Mouse (Mus musculus): ENCODE measurements around the gene AC124108.1. TPM values are rescaled to one million over a fixed set of nuclear protein-coding genes. Genes with fewer than 3 reads are reported as not detected.
A peak's percentile ranks its signal among the peaks of the same experiment; 100 is the strongest.
"Not testable (repeated sequence)": the region's sequence is repeated elsewhere in the genome, so short reads cannot be mapped to it uniquely, and the experiment has no call there.

AC124108.1 gene
- polyA plus RNA-seq, 1 experiment from 2014 or later: 1.1 TPM

DNA sequence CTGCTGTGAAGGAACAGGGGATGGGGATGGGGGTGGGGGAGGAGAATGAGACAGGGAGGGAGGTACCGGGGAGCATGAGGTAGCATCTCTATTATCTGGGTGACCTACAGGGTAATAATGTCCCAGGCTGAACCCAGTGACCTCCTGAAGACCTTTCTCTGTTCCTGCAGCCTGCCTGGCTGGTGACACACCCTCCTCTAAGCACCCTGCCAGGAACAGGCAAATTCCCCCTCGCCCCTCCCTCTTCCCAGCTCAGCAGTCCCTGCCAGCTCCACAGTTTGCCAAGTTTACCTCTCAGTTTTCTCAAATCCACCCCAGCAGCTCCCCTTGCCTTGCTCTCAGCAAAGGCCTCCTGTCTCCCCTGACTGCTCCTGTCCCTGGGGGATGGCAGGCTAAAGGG is 32.5 kb upstream of the AC124108.1 start:
- no peak overlapping the region for H3K4me2 ChIP-seq (ENCODE audit: low read depth, severe bottlenecking)
- peaks cover 7% of the 10 kb centered on the region; the same call in 1 of the 2 replicates for H3K27me3 ChIP-seq (ENCODE audit: control insufficient read depth, insufficient read depth, low read length)
- H3K4me1 ChIP-seq (ENCODE audit: control insufficient read depth, insufficient read depth, low read length): peaks cover 10% of the 10 kb centered on the region
- no peaks in the 10 kb centered on the region for H3K9me3 ChIP-seq (ENCODE audit: control insufficient read depth, low read length)
- no peak overlapping the region for H3K9ac ChIP-seq (ENCODE audit: low read length)
- H3K36me3 ChIP-seq (ENCODE audit: control insufficient read depth, insufficient read depth, low read length): no peaks in the 10 kb centered on the region
- 8% methylated on average over 2 of the region's 2 CpGs for WGBS
- no peak for DNase-seq (ENCODE audit: low spot score)
- H3K27ac ChIP-seq (replicated peaks; ENCODE audit: low read depth, low read length): no peak overlapping the region
- H3K4me3 ChIP-seq (ENCODE audit: low read depth, low read length): no peak overlapping the region
- ATAC-seq (ENCODE audit: insufficient number of reproducible peaks, low FRiP score, low TSS enrichment, low read depth): no peak

DNA sequence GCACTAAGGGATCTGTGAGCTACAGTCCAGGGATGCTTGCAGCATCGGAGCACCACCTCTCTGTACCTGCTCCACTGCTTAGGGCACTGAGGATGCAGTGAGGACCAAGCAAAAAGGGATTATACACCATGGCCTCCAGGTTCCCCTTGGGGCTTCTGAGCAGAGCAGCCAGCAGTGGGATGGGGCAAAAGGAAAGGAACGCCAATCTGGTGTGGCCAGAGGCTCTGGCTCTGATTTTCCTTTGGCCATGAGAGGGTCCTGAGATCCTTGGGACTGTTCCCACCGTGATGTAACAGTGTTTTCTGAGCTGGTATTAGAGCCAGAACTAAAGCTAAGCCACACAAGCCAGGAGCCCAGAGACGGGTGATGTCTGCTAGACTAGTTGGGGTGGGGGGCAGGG is 31.6 kb upstream of the AC124108.1 start:
- H3K36me3 ChIP-seq (ENCODE audit: control insufficient read depth, insufficient read depth, low read length): no peaks in the 10 kb centered on the region
- no peak overlapping the region for H3K9ac ChIP-seq (ENCODE audit: low read length)
- peaks cover 10% of the 10 kb centered on the region for H3K4me1 ChIP-seq (ENCODE audit: control insufficient read depth, insufficient read depth, low read length)
- H3K9me3 ChIP-seq (ENCODE audit: control insufficient read depth, low read length): no peaks in the 10 kb centered on the region
- ATAC-seq (ENCODE audit: insufficient number of reproducible peaks, low FRiP score, low TSS enrichment, low read depth) (no peak), DNase-seq (ENCODE audit: low spot score) (no peak)
- peaks cover 7% of the 10 kb centered on the region; the same call in 1 of the 2 replicates for H3K27me3 ChIP-seq (ENCODE audit: control insufficient read depth, insufficient read depth, low read length)
- H3K4me2 ChIP-seq (ENCODE audit: low read depth, severe bottlenecking): no peak overlapping the region
- H3K27ac ChIP-seq (replicated peaks; ENCODE audit: low read depth, low read length): no peak overlapping the region
- H3K4me3 ChIP-seq (ENCODE audit: low read depth, low read length): no peak overlapping the region
- 68% methylated on average over 4 of the region's 4 CpGs for WGBS

- no peak overlapping the region for H3K4me2 ChIP-seq (ENCODE audit: low read depth, severe bottlenecking)
- no peak overlapping the region for H3K27ac ChIP-seq (replicated peaks; ENCODE audit: low read depth, low read length)
- H3K27me3 ChIP-seq (ENCODE audit: control insufficient read depth, insufficient read depth, low read length): peaks cover 7% of the 10 kb centered on the region; the same call in 1 of the 2 replicates
- H3K36me3 ChIP-seq (ENCODE audit: control insufficient read depth, insufficient read depth, low read length): no peaks in the 10 kb centered on the region
- no peak for ATAC-seq (ENCODE audit: insufficient number of reproducible peaks, low FRiP score, low TSS enrichment, low read depth)
- 53% methylated on average over 7 of the region's 7 CpGs for WGBS
- no peak for DNase-seq (ENCODE audit: low spot score)
- no peak overlapping the region for H3K4me3 ChIP-seq (ENCODE audit: low read depth, low read length)
- no peak overlapping the region for H3K9ac ChIP-seq (ENCODE audit: low read length)
- H3K4me1 ChIP-seq (ENCODE audit: control insufficient read depth, insufficient read depth, low read length): peaks cover 10% of the 10 kb centered on the region
- H3K9me3 ChIP-seq (ENCODE audit: control insufficient read depth, low read length): peaks cover 2% of the 10 kb centered on the region; the same call in 1 of the 2 replicates
Measured at GRCm38 (mm10) chr1:132161211-132161880, 29.9 kb upstream of the AC124108.1 start.

DNA sequence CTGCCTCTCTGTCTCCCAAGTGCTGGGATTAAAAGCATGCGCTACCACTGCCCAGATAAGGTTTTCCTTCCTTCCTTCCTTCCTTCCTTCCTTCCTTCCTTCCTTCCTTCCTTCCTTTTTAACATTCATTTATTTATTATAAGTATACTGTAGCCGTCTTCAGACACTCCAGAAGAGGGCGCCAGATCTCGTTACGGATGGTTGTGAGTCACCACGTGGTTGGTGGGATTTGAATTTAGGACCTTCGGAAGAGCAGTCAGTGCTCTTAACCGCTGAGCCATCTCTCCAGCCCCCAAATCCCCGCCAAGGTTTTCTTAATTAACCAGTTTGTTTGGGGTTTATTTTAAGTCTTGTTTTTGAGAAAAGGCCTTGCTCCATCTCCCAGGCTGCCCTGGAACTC is 28.6 kb upstream of the AC124108.1 start:
- not testable (repeated sequence) for DNase-seq (ENCODE audit: low spot score); H3K36me3 ChIP-seq (ENCODE audit: control insufficient read depth, insufficient read depth, low read length); H3K27ac ChIP-seq (replicated peaks; ENCODE audit: low read depth, low read length); H3K4me1 ChIP-seq (ENCODE audit: control insufficient read depth, insufficient read depth, low read length); H3K9ac ChIP-seq (ENCODE audit: low read length); H3K4me3 ChIP-seq (ENCODE audit: low read depth, low read length); ATAC-seq (ENCODE audit: insufficient number of reproducible peaks, low FRiP score, low TSS enrichment, low read depth); H3K27me3 ChIP-seq (ENCODE audit: control insufficient read depth, insufficient read depth, low read length); H3K9me3 ChIP-seq (ENCODE audit: control insufficient read depth, low read length); H3K4me2 ChIP-seq (ENCODE audit: low read depth, severe bottlenecking)
- WGBS: 60% methylated on average over 9 of the region's 9 CpGs

DNA sequence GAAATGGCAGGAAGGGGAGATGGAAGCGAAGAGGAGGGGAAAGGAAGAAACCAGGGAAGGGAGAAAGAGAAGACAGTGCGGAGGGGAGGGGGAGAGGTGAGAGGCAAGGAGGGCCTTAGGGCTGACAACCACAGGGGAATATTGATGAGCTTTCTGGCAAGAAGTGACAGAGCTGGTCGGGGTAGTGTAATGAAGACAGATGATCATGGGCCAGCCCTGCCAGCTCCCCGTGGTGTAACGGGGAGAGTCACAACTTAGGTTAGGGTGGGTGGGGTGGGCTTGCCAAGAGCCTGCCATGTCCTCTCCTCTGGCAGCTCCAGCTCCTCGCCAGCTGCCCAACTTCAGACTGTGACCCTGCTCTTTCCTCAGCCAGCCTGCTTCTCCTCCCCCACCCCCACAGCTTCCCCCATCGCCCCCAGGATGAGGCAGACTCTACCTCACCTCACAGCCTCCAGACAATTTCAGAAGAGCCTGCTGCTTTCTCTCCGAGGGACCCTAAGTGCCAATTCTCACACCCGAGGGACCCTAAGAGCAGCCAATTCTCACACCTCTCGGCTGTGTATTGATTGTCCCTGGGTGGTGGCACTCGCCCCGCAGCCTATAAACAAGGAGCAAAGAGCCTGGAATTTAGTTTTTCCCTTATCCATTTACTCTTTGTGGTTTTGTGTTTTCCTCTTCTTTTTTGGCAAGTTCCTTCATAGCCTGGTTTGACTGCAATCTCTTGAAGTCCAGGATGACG is 26.3 kb upstream of the AC124108.1 start:
- no peak for DNase-seq (ENCODE audit: low spot score)
- Histone ChIP-seq H3K4me1 (ENCODE audit: control insufficient read depth, insufficient read depth, low read length) (no peaks in the 10 kb centered on the region), H3K36me3 (ENCODE audit: control insufficient read depth, insufficient read depth, low read length) (no peaks in the 10 kb centered on the region), H3K9me3 (ENCODE audit: control insufficient read depth, low read length) (peaks cover 2% of the 10 kb centered on the region; the same call in 1 of the 2 replicates), H3K4me2 (ENCODE audit: low read depth, severe bottlenecking) (no peak overlapping the region), H3K27ac (replicated peaks; ENCODE audit: low read depth, low read length) (no peak overlapping the region), H3K27me3 (ENCODE audit: control insufficient read depth, insufficient read depth, low read length) (0 out of 2 replicates have a peak, but pooled peaks cover 3% of the 10 kb centered on the region), H3K9ac (ENCODE audit: low read length) (no peak overlapping the region), H3K4me3 (ENCODE audit: low read depth, low read length) (no peak overlapping the region)
- ATAC-seq (ENCODE audit: insufficient number of reproducible peaks, low FRiP score, low TSS enrichment, low read depth): no peak
- WGBS: 14% methylated on average over 11 of the region's 13 CpGs

DNA sequence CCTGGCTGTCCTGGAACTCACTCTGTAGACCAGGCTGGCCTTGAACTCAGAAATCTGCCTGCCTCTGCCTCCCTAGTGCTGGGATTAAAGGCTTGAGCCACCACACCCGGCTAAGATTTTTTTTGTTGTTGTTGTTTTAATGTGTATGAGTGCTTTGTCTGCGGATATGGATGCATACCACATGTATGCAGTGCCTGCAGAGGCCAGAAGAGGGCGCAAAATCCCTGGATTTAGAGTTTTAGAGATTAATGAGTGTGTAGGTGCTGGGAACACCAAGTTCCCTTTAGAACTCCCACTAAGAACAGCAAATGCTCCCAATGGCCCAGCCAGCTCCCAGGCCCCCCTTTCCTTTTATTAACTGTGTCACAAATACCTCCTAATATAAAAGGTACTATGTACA is 25.4 kb upstream of the AC124108.1 start:
- H3K9ac ChIP-seq (ENCODE audit: low read length): no peak overlapping the region
- DNase-seq (ENCODE audit: low spot score) (peak; percentile 48), ATAC-seq (ENCODE audit: insufficient number of reproducible peaks, low FRiP score, low TSS enrichment, low read depth) (no peak)
- H3K4me2 ChIP-seq (ENCODE audit: low read depth, severe bottlenecking): no peak overlapping the region
- no peak overlapping the region for H3K27ac ChIP-seq (replicated peaks; ENCODE audit: low read depth, low read length)
- peaks cover 4% of the 10 kb centered on the region; the same call in 1 of the 2 replicates for H3K4me1 ChIP-seq (ENCODE audit: control insufficient read depth, insufficient read depth, low read length)
- H3K27me3 ChIP-seq (ENCODE audit: control insufficient read depth, insufficient read depth, low read length): 0 out of 2 replicates have a peak, but pooled peaks cover 3% of the 10 kb centered on the region
- H3K36me3 ChIP-seq (ENCODE audit: control insufficient read depth, insufficient read depth, low read length): no peaks in the 10 kb centered on the region
- no peak overlapping the region for H3K4me3 ChIP-seq (ENCODE audit: low read depth, low read length)
- 56% methylated on average over 3 of the region's 3 CpGs for WGBS
- peaks cover 2% of the 10 kb centered on the region; the same call in 1 of the 2 replicates for H3K9me3 ChIP-seq (ENCODE audit: control insufficient read depth, low read length)

DNA sequence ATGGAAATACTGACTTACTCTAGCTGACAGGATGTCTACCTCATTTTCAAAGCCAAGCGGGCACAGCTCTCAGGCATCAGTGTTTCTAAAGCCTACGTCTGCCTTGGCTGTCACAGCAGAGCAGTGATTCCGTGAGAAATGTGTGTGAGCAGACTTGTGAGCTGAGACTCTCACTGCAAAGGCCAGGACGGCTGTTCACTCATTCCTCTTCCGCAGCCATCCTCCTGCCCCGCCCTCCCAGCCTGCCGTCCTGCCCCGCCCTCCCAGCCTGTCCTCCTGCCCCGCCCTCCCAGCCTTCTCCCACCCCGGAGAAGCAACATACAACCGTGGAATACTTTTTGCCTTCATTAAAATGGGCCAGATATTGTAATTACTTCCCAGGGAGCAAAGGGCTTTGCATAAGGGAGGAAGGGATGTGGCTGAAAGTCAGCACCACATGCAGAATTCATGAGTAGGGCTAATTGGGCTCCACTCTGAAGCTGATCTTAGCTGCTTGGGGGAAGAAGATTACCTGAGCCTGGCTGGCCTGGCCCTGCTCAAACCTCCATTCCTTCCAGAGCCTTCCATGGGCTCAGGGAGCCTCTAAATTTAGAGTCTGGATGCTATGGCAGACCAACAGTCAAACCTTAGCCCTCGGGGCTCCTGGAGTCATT is 23.0 kb upstream of the AC124108.1 start:
- Histone ChIP-seq H3K36me3 (ENCODE audit: control insufficient read depth, insufficient read depth, low read length) (no peaks in the 10 kb centered on the region), H3K27ac (replicated peaks; ENCODE audit: low read depth, low read length) (no peak overlapping the region), H3K9ac (ENCODE audit: low read length) (no peak overlapping the region), H3K27me3 (ENCODE audit: control insufficient read depth, insufficient read depth, low read length) (0 out of 2 replicates have a peak, but pooled peaks cover 3% of the 10 kb centered on the region), H3K9me3 (ENCODE audit: control insufficient read depth, low read length) (peaks cover 2% of the 10 kb centered on the region; the same call in 1 of the 2 replicates), H3K4me3 (ENCODE audit: low read depth, low read length) (no peak overlapping the region), H3K4me2 (ENCODE audit: low read depth, severe bottlenecking) (peak overlapping the region; percentile 28), H3K4me1 (ENCODE audit: control insufficient read depth, insufficient read depth, low read length) (peaks cover 8% of the 10 kb centered on the region; the same call in 1 of the 2 replicates)
- DNase-seq (ENCODE audit: low spot score) (no peak), ATAC-seq (ENCODE audit: insufficient number of reproducible peaks, low FRiP score, low TSS enrichment, low read depth) (no peak)
- 7% methylated on average over 12 of the region's 12 CpGs for WGBS

- H3K4me3 ChIP-seq (ENCODE audit: low read depth, low read length): no peak overlapping the region
- H3K27me3 ChIP-seq (ENCODE audit: control insufficient read depth, insufficient read depth, low read length): 0 out of 2 replicates have a peak, but pooled peaks cover 3% of the 10 kb centered on the region
- no peak overlapping the region for H3K4me2 ChIP-seq (ENCODE audit: low read depth, severe bottlenecking)
- peaks cover 2% of the 10 kb centered on the region; the same call in 1 of the 2 replicates for H3K9me3 ChIP-seq (ENCODE audit: control insufficient read depth, low read length)
- 38% methylated on average over 6 of the region's 6 CpGs for whole genome bisulfite sequencing
- H3K4me1 ChIP-seq (ENCODE audit: control insufficient read depth, insufficient read depth, low read length): peaks cover 8% of the 10 kb centered on the region; the same call in 1 of the 2 replicates
- DNase-seq (ENCODE audit: low spot score) (no peak), ATAC-seq (ENCODE audit: insufficient number of reproducible peaks, low FRiP score, low TSS enrichment, low read depth) (no peak)
- no peak overlapping the region for H3K27ac ChIP-seq (replicated peaks; ENCODE audit: low read depth, low read length)
- no peak overlapping the region for H3K9ac ChIP-seq (ENCODE audit: low read length)
- no peaks in the 10 kb centered on the region for H3K36me3 ChIP-seq (ENCODE audit: control insufficient read depth, insufficient read depth, low read length)
Measured at GRCm38 (mm10) chr1:132170698-132171097, 20.6 kb upstream of the AC124108.1 start.

All from limb, embryonic 11.5 days (tissue).